Mouse (Mus musculus): ENCODE measurements around the gene Rpl10a.
A peak's percentile ranks its signal among the peaks of the same experiment; 100 is the strongest.
"Not testable (repeated sequence)": the region's sequence is repeated elsewhere in the genome, so short reads cannot be mapped to it uniquely, and the experiment has no call there.

Rpl10a gene

DNA sequence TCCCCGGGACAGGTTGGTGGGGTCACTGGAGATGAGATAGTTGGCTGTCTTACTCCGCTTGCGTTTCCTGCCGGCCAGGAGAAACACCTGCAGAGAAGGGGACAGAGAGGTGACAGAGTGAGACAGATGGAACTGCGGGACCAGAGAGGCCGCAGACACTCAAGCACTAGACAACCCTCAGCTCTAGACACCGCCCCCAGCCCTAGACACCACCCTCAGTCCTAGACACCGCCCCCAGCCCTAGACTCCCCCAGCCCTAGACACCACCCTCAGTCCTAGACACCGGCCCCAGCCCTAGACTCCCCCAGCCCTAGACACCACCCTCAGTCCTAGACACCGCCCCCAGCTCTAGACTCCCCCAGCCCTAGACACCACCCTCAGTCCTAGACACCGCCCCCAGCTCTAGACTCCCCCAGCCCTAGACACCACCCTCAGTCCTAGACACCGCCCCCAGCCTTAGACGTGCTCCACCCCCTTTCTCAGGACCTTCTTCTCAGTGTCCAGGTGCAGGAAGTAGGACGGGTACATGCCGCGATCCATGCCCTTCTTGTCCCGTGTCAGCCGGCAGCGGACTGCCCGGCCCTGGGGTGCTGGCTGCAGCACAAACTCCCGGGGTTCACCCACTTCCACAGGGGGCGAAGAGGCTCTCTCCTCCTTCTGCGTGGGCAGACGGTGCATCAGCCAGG, 30.4 kb downstream of the Rpl10a start:
- DNase-seq (ENCODE audit: low spot score) = not testable (repeated sequence)

GRCm38 (mm10) chr17:28360531-28361277, 32.4 kb downstream of the Rpl10a start:
- DNase-seq (ENCODE audit: low spot score) = no peak

- no peak for DNase-seq (ENCODE audit: low spot score)
These were observed 33.8 kb downstream of the Rpl10a start for GRCm38 (mm10) chr17:28361921-28362652.

GRCm38 (mm10) chr17:28362653-28363292, 34.5 kb downstream of the Rpl10a start:
- DNase-seq (ENCODE audit: low spot score) = no peak

DNA sequence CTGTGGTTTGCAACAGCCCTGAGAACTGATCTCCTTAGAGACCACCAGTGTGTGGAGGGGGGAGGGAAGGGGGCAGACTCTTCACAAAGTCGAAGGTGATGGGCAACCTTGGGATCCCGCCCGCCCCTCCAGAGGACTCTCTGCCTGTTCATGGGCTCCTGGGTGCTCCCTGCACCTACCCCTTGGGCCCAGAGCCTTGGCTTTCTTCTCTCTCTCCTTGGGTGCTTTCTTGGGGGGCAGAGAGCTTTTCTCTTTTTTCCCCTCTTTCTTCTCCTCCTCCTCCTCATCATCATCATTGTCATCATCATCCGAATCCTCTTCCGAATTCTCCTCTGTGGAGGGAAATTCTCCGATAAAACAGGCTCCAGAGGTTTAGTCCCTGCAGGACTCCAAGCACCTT, 35.2 kb downstream of the Rpl10a start:
- DNase-seq (ENCODE audit: low spot score) = no peak

DNA sequence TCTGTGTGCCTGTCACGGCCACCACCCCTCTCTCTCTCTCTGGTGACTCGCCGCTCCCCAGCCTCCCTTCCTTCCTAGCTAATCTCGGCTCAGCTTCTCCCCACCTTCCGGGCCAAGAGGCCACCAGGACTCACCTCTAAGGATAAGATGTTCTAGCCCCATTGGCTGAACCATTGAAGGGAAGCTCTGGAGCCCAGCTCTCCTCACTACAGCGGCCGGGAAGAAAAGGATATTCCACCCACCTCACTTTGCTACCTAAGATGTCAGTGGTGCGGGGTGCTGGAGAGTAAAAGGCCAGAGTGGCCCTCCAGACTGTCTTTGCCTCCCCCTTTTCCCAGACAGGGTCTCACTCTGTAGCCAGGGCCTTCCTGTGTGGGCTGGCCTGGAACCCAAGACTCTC, 36.9 kb downstream of the Rpl10a start, which contains the start of gene Tulp1:
Gene Tulp1, minus strand, starts transcription at position 101 of the 400 bp plus-strand sequence.
- DNase-seq (ENCODE audit: low spot score) = no peak

DNA sequence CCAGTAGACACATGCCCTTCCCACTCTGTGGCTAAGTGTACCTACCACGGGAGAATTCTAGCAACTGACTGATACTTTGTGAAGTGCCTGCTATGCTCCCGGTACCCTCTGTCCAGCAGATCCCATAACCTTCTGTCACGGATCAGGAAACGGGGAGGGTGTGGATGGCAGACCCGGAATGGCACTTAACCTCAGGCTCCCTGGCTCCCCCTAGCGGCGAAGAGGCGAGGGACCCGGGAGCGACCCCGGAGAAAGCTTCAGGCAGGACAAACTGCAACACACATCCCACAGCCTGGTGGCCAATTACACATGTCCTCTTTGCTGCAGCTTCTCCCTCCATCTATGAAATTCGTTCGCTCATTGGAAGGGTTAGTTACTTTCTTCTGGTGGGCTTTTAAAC, 40.2 kb downstream of the Rpl10a start:
- peak; percentile 31 for DNase-seq (ENCODE audit: low spot score)

DNA sequence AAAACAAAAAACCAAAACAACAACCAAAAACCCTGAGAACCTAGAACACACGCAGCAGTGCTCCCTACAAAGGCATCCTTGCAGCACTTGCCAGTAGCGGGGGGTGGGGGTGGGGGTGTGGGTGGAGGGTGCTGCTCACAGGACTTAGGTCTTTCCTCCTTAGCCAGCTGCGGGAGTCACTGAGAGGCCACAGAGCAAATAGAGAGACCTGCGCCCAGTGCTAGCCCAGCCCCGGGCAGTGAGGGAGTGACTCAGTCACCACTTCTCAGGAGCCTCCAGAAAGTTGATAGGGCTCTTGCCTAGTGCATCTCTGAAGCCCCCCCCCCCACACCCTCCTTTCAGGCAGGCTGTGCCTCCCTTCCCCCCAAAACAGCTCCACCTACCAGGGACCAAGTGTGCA, 40.8 kb downstream of the Rpl10a start:
- no peak for DNase-seq (ENCODE audit: low spot score)

DNA sequence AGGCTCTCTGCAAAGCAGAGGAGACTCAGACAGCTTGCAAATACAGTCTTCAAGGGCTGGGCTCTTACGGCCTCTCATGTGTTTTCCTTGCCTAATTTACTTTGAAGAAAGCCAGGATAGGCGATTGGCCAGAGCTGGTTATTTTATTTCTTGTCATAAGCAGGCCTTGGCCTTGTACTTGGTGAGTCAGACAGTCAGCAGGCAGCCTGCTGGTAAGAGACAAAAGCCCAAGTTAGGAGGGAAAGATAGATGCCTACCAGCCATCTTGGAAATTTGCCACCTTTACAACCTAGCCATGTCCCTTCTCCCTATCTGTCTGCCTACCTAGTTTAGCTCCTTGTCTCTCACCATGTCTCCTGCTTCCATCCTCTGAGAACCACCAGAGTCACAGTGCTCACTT, 43.0 kb downstream of the Rpl10a start:
- DNase-seq (ENCODE audit: low spot score) = no peak

DNA sequence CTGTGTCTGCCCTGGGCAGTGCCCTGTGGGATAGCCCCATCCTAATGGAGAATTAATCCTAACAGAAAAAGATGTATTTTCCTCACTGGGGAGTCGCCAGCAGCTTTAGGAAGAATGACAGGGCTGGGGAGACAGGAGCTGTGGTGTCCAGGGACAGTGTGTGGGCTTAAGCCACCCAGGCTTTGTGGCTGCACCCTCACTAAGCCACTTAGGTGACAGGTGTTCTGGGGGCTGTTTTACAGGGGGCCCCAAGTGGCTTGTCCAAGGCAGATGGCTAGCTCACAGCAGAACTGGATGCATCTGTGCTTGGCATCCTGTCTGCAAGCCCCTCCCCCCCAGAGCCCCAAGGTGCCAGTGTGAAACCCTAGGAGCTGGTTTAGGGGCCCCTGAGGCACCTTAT, 43.7 kb downstream of the Rpl10a start:
- DNase-seq (ENCODE audit: low spot score) = no peak

DNA sequence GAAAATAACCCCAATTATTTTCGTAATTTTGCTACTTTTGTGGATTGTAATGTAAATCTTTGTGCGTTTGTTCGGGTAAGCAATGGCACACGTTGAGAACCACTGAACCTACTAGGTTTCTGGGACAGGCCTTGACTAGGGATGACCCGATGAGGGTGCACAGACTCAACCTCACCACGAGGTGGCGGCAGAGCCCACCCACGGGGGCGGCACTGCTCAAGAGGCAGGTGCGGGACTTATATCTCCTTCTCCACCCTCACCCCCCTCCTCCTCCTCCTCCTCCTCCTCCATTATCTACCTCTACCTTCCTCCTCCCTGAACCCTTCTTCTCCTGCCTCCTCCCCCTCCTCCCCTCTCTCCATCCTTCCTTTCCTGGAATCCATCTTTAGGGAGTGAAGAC, 45.5 kb downstream of the Rpl10a start:
- no peak for DNase-seq (ENCODE audit: low spot score)

GRCm38 (mm10) chr17:28374494-28374893, 46.2 kb downstream of the Rpl10a start:
- no peak for DNase-seq (ENCODE audit: low spot score)

GRCm38 (mm10) chr17:28375592-28376061, 47.4 kb downstream of the Rpl10a start:
- DNase-seq (ENCODE audit: low spot score) = no peak

- no peak for DNase-seq (ENCODE audit: low spot score)
These were observed 52.0 kb downstream of the Rpl10a start for GRCm38 (mm10) chr17:28380255-28380654.
